Comparison of ENCODE assay signal across 9 mouse cellular contexts in the genomic region with DNA sequence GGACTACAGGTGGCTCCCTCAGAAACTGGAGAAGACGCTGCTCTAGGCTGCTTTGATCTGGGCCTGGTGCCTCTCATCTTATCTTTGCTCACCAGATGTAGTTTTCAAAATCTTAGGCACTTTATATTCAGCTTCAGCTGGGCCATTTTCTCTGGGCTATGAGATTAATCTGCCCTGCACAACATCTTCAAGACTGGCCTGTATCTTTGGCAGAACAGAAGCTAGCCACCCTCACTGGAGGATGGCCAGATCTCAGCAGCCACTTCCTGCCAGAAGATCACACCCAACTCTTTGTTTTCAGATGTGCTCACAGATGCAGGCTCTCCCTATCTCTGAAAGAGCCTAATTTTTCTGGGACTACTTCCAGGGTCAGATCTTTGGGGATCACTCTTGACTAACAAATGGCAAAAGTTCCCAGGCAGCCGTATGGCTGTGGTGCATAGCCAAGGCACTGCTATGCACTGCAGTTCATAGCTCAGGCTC.
A peak's percentile ranks its signal among the peaks of the same experiment; 100 is the strongest.
DNase-seq lines count a peak whose midpoint lies in the region; ATAC-seq lines count a peak whose summit lies in the region.
"Had no signal": no experiment of that assay in that cellular context is flagged by ENCODE, and none has a peak within 500 bp of the region (broad histone marks: within the 10 kb centered on the region; RNA-seq: fewer than 3 reads in every experiment).

No protein-coding gene starts in this region.

- peaks cover 24% of the 10 kb centered on the region for H3K4me1 ChIP-seq in liver, embryonic 11.5 days (replicated peaks; ENCODE audit: control insufficient read depth, insufficient read depth, low read length)

- H3K27ac ChIP-seq in liver, embryonic 11.5 days (ENCODE audit: low read depth, low read length): peak overlapping the region; percentile 28; the same call in 1 of the 2 replicates
- H3K27ac ChIP-seq: heart, embryonic 13.5 days had no signal

- peak; percentile 19 for DNase-seq in urinary bladder, postnatal 14 days (ENCODE audit: low spot score)
- DNase-seq in urinary bladder, postnatal 4 days (ENCODE audit: low spot score in 2 of 2): no peak
- DNase-seq in gastrocnemius, postnatal 14 days: peak; percentile 59
- no peak for DNase-seq in liver, embryonic 11.5 days (ENCODE audit: low spot score)
- DNase-seq in yolk sac, embryonic 10.5 days (ENCODE audit: low spot score): peak; percentile 25
- DNase-seq: layer of hippocampus, adult 9-11 months had no signal

- no peak overlapping the region for H3K4me2 ChIP-seq in liver, embryonic 11.5 days
- H3K4me2 ChIP-seq: heart, embryonic 13.5 days had no signal

- H3K36me3 ChIP-seq in liver, embryonic 11.5 days (ENCODE audit: control insufficient read depth, insufficient read depth, low read length): no peaks in the 10 kb centered on the region
- H3K36me3 ChIP-seq: heart, embryonic 13.5 days had no signal

- peaks cover 3% of the 10 kb centered on the region; the same call in 1 of the 2 replicates for H3K27me3 ChIP-seq in liver, embryonic 11.5 days (replicated peaks; ENCODE audit: control insufficient read depth, insufficient read depth, low read length)

- no peak overlapping the region for H3K9ac ChIP-seq in liver, embryonic 11.5 days (ENCODE audit: low read depth, low read length)
- H3K9ac ChIP-seq: heart, embryonic 13.5 days had no signal

- no peak overlapping the region for H3K4me3 ChIP-seq in liver, embryonic 11.5 days (ENCODE audit: low read depth, low read length)
- H3K4me3 ChIP-seq: heart, embryonic 13.5 days had no signal

- no peaks in the 10 kb centered on the region for H3K9me3 ChIP-seq in liver, embryonic 11.5 days (ENCODE audit: control insufficient read depth, low read length)
- H3K9me3 ChIP-seq: heart, embryonic 13.5 days had no signal

- ATAC-seq in liver, embryonic 11.5 days (replicated peaks; ENCODE audit: low FRiP score): peak; percentile 94
- ATAC-seq in monocyte, adult 5-6 weeks (replicated peaks; ENCODE audit: insufficient number of reproducible peaks, low FRiP score, low TSS enrichment, poor library complexity, severe bottlenecking): no peak
- ATAC-seq in erythroblast, adult 5-6 weeks (replicated peaks; ENCODE audit: low FRiP score, poor library complexity, severe bottlenecking): no peak

- intact Hi-C loops in gastrocnemius, postnatal 14 days (cut with DNase I; ENCODE audit: low total_unique reads): no loop called here

- WGBS in liver, embryonic 11.5 days: 37% methylated on average over 2 of the region's 2 CpGs

Comparison
In these comparisons a context has a peak if more than half of its experiments do, and no peak if none do; other contexts are left out.
1. DNase-seq: peak in urinary bladder, postnatal 14 days (single experiment), gastrocnemius, postnatal 14 days (single experiment) and yolk sac, embryonic 10.5 days (single experiment); none in urinary bladder, postnatal 4 days (0 of 2) and liver, embryonic 11.5 days (single experiment).